Mouse (Mus musculus) CH12.LX (cell line): ENCODE data around the gene Rnaseh2c.

Experiments used
- BHLHE40 ChIP-seq: IDR thresholded peaks from 2 replicates; pipeline ENCODE4 v1.6.1; 2011; ENCODE audit warnings: mild to moderate bottlenecking, low read depth, low read length, improper control_type of control experiment
- CTCF ChIP-seq, 2 experiments: IDR thresholded peaks in 1 of 2; conservative IDR thresholded peaks in 1 of 2; 2 replicates each; pipeline ENCODE4 v1.5.1; 2011 to 2012; ENCODE audit warnings: low read depth in 2 of 2, low read length in 2 of 2, improper control_type of control experiment in 1 of 2, inconsistent platforms in 1 of 2, mild to moderate bottlenecking in 1 of 2, moderate library complexity in 1 of 2
- EP300 ChIP-seq: IDR thresholded peaks from 2 replicates; pipeline ENCODE4 v1.6.1; 2011; ENCODE audit warnings: low read length, improper control_type of control experiment
- MAFK ChIP-seq: IDR thresholded peaks from 2 replicates; pipeline ENCODE4 v1.6.1; 2011; ENCODE audit warnings: low read length, improper control_type of control experiment; ENCODE audit not compliant: insufficient replicate concordance
- POLR2A ChIP-seq: IDR thresholded peaks from 2 replicates; pipeline ENCODE4 v1.6.1; 2011; ENCODE audit warnings: low read depth, mild to moderate bottlenecking, improper control_type of control experiment, low read length
- RCOR1 ChIP-seq: conservative IDR thresholded peaks from 2 replicates; pipeline ENCODE4 v1.6.1; 2012; ENCODE audit warnings: low read depth, mild to moderate bottlenecking, inconsistent platforms, low read length, improper control_type of control experiment
- USF1 ChIP-seq: IDR thresholded peaks from 2 replicates; pipeline ENCODE4 v1.6.1; 2014; ENCODE audit warnings: low read depth, mild to moderate bottlenecking, inconsistent platforms, low read length, improper control_type of control experiment

- TF ChIP-seq POLR2A, result no peak
- TF ChIP-seq CTCF (conservative IDR thresholded peaks at IDR 0.05 in 1 of 2, IDR thresholded peaks at IDR 0.05 in 1 of 2; ENCODE audit: low read depth in 2 of 2, low read length in 2 of 2), result no peak
- no peak for TF ChIP-seq RCOR1
- TF ChIP-seq BHLHE40, result no peak
- TF ChIP-seq MAFK, result no peak
- no peak for TF ChIP-seq USF1
- no peak for TF ChIP-seq EP300
These were observed 29.8 kb upstream of the Rnaseh2c start for GRCm38 (mm10) chr19:5571831-5572230.
